Mouse (Mus musculus): Measurements from ENCODE around the gene Gm21985. TPM values are rescaled to one million over a fixed set of nuclear protein-coding genes. Genes with fewer than 3 reads are reported as not detected.
A peak's percentile ranks its signal among the peaks of the same experiment; 100 is the strongest.

The Gm21985 gene
- 0.74 and 2.5 TPM in 2 replicates for total RNA-seq (2014; fragmentation: Nextera tagmentation)
- total RNA-seq (2017): 1.6 TPM in 1 of 2 replicates, not detected in the other

DNA sequence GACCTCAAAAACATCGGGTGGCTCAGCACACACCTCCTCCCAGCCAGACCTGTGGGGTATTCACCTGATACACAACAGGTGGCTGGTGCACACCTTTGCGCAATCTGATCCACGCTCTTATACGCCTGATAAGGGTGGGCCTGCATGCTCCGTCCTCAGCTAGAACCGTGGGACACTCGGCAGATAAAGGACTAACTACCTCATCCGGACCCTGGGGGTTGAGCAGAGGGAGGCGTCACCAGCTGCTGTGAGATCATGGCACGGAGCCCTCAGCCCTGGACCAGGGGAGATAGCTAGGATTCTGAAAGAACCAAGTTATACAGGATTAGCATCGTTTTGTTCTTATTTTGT, at the start of gene Gm21985:
Gene Gm21985, plus strand, starts transcription at position 73 of the 351 bp plus-strand sequence.
- ATAC-seq (replicated peaks; ENCODE audit: low FRiP score, low TSS enrichment, poor library complexity, severe bottlenecking): peak; percentile 61

DNA sequence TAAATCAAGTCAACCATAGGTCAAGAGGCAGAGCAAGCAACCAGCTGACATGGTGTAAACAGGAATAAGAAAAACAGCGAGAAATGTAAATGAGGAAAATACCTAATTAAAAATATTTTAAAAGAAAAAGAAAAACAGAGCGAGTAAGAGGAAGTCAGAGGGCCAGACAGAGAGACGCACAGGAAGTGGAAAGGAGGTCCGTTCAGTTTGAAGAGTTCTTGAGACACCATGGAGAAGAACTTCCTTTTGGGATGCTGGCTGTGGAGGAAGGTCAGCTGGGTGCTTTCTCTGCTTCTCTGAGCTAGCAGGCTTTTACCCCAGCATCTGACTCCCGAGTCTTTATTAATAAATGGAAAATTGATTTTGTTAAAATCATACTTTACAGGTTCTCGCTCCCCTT, 48.5 kb upstream of the Gm21985 start:
- ATAC-seq (replicated peaks; ENCODE audit: low FRiP score, low TSS enrichment, poor library complexity, severe bottlenecking): no peak

DNA sequence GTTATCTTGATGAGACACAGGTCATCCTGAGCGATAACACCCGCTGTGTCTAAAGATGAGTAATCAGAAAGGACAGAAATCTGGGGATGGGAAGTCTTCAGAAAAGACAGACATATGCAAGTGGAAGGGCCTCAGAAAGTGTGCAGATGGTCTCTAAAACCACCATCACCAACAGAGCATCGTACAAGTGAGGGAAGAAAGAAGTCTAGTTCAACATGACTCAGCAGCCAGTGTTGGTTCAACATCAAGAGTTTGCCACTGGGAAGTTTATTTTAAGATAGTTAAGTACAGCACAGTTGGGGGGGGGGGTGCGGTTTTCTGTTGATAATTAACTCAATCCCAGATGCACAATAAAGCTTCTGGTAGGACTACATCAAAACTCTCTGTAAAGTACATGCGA, 45.2 kb upstream of the Gm21985 start:
- ATAC-seq (replicated peaks; ENCODE audit: low FRiP score, low TSS enrichment, poor library complexity, severe bottlenecking): no peak

DNA sequence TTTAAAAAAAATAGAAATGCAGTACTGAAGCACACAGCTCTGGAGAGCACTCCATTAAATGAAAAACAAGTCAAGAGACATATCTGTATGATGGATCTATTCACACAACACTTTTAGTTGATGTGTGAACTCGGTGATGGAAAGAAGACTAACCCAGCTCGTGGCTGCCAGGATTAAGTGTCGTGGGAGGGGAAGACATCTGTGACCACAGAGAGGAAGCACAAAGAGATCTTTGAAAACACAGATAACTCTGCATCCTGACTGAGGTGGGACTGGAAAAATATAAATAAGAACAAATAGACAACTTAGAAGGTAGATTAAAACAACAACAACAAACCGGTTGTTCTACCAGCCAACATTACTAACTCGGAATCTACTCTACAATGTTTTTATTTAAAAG, 43.5 kb upstream of the Gm21985 start:
- no peak for ATAC-seq (replicated peaks; ENCODE audit: low FRiP score, low TSS enrichment, poor library complexity, severe bottlenecking)

DNA sequence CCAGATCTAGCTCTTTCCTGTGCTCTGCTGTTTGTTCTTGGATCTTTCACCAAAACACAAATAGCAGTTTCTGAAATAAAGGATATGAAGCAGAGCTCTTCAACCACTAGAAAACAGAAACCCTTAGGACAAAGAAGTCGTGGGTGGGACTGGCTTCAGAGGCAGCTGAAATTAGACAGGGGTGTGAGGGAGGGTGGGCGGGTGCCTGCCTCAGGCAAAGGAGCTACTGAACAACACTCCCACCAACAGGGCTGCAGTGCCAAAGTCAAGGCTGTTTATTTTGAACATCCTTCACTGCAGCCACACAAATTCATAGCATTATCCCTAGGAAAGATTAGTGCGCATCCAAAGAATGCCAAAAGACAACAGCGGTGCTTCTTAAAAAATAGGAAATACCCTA, 41.8 kb upstream of the Gm21985 start:
- ATAC-seq (replicated peaks; ENCODE audit: low FRiP score, low TSS enrichment, poor library complexity, severe bottlenecking): no peak

DNA sequence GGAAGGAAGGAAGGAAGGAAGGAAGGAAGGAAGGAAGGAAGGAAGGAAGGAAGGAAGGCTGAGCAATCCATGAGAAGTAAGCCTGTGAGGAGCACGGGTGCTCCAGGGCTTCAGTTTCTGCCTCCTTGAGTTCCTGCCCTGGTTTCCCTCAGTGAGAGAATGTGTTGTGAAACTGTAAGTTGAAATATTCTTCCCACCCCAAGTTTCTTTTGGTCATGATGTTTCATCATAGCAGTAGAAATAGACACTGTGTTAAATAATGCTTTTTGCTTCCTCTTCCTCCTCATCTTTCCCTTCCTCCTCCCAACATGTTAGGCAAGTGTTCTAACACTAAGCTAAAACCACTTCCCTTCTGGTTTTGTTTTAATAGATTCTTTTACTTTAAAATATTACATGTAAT, 33.5 kb upstream of the Gm21985 start:
- no peak for ATAC-seq (replicated peaks; ENCODE audit: low FRiP score, low TSS enrichment, poor library complexity, severe bottlenecking)

DNA sequence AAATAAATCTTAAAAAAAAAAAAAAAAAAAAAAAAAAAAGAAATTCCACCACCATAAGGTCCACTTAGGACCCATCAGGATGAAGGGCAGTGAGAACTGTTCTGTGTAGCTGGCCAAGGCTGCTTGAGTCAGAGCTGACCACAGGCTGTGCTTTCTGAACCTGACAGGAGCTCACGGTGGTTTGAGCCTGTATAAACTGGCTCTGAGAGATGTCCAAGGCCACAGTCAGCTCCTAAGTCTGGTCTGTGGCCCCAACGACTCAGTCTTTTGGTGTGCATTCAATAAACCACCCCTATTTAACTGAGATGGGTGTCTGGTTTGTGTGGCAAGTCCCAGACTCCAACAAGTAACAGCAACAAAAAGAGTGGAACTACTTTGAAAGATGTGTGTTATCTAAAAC, 29.5 kb upstream of the Gm21985 start:
- no peak for ATAC-seq (replicated peaks; ENCODE audit: low FRiP score, low TSS enrichment, poor library complexity, severe bottlenecking)

DNA sequence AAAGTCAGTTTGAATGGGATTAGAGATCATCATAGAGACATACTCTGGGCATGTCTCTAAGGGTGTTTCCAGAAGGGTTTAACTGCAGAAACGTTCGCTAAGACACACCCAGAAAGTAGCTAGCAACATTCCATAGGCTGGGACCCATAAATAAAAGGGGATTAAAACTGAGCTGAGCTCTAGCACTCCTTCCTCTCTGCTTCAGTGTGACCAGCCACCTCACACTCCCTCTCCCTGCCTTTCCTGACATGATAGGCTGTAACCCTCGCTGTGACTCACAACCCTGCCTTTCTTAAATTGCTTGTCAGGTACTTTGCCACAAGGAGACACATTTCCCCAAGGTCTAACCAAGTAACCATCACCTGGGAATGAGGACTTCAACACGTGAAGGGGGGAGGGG, 28.1 kb upstream of the Gm21985 start:
- ATAC-seq (replicated peaks; ENCODE audit: low FRiP score, low TSS enrichment, poor library complexity, severe bottlenecking): no peak

DNA sequence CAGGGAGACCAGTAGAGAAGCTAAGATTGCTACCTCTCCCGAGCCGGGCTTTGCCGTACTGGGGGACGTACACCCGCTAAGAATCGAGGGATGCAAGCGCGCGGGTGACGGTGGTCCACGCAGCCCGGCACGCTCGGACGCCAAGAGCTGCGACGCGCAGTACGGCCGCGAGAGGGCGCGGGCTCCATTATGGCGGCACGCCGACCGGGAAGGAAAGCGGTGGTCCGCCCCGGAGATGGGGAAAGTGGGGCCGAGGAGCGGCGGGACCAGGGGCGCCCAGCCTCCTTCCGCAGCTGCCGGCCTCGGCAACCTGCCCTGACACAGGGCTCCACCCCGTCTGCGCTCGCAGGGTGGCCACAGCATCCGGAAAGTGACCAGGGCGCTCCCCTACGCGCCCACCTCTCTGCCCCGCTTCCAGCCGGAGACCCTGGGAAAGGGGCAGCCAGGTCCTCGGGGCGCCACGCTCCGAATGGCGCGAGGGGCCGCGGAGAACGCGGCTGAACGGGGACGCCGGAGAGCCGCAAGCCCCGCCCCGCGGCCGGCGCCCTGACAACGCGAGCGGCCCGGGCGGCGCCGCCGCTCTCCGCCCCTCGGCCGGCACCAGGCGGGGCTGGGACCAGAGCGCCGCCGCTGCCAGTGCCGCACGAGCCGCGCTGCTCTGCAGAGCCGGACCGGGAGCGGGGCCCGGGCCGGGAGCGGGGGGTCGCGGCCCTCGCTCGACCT, 26.7 kb upstream of the Gm21985 start, which contains the start of gene Lpcat4:
Gene Lpcat4, plus strand, starts transcription at position 257 of the 723 bp plus-strand sequence.
- peak; percentile 79 for ATAC-seq (replicated peaks; ENCODE audit: low FRiP score, low TSS enrichment, poor library complexity, severe bottlenecking)

DNA sequence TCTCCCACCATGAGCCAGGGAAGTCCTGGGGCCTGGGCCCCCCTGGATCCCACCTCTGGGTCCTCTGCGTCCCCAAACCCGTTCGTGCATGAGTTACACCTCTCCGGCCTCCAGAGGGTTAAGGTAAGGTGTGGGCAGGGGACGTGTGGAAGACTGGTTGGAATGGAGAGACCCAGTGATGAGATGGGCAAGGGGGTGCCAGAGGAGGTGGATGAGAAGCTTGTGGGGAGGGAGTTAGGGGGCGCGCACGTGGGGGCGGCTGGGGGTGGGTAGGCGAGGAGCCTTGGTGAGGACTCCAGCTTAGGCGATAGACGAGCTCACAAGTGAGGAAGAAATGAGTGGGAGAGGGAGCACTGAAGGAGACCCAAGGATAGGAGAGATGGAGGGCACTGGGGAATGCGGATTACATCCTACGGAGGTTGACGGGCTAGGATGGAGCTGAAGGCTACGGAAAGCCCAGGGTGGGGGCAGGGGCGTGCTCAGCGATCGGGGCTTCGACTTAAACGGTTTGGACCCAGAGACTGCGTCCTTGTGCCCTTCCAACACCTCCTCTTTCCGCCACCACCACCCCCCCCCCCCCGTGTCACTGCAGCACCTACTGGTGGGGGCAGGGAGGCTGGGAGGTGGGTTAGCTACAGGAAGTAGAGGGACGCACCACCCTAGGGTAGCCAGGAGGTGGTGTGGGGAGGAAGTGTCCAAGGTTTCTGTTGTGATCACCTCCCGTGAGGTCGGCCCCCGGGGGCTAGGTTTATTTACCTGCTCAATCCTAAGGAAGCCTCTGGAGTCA, 26.0 kb upstream of the Gm21985 start:
- peak; percentile 29 for ATAC-seq (replicated peaks; ENCODE audit: low FRiP score, low TSS enrichment, poor library complexity, severe bottlenecking)

DNA sequence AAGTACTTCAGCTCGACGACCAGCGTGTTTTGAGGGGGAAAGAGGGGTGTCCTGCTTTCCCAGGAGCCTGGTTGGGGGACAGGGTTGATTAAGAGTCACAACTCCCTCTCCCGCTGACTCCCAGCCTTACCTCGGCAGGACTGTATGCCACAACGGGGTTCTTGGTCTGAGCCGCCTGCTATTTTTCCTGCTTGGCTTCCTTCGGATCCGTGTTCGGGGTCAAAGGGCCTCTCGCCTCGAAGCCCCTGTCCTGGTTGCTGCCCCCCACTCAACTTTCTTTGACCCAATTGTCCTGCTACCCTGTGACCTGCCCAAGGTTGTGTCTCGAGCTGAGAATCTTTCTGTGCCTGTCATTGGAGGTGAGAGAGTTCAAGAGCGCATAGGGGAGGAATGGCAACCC, 24.3 kb upstream of the Gm21985 start:
- ATAC-seq (replicated peaks; ENCODE audit: low FRiP score, low TSS enrichment, poor library complexity, severe bottlenecking): no peak

DNA sequence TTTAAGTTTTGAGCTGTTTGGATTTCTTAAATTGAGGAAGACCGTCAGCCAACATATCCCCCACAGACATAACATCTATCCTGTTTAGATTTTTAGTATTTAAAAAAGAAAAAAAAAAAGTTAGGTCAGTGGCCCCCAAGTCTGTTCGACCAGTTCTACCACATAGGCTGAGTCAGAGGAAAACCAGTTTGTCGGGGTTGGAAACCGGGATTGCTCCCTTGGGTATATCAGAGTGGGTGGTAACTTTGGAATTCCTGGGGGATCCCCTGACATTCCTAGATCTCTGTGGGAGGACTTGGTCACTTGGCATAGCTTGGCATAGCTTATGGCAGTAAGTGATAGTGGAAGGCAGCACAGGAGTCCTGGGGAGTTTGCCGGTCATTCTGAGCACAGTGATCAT, 20.8 kb upstream of the Gm21985 start:
- ATAC-seq (replicated peaks; ENCODE audit: low FRiP score, low TSS enrichment, poor library complexity, severe bottlenecking): no peak

DNA sequence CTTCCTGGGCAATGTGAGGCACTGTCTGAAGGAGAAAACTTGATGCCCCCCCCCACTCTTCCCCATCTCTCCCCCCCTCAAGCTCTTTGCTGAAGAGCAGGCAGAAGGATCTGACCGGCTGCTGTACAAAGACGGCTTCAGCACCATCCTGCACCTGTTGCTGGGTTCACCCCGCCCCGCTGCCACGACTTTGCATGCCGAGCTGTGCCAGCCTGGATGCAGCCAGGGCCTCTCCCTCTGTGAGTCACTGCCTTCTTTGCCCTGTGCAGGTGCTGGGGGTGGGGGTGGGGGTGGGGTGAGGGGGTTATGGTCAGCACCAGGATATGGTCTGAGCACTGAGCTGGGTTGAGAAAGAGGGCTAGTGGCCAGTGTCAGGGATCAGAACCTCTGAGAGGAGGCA, 19.9 kb upstream of the Gm21985 start:
- no peak for ATAC-seq (replicated peaks; ENCODE audit: low FRiP score, low TSS enrichment, poor library complexity, severe bottlenecking)

DNA sequence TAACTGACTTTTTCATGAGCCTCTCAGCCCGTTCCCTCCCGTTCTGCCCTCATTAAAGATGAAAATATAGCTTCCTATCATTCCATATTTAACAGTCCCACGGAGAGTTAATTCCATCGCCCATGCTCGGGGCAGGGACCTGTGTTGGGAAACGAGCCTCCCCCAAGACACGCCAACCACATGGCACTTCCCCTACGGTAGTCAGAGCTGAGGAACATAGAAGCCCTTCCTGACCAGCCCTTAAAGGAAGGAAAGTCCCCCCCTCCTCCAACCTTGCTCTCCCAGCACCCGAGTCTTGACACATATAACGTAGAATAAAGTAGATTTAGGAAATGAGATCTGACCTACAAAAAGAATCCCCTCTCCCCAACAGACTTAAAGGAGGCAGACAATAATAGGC, 18.8 kb upstream of the Gm21985 start:
- no peak for ATAC-seq (replicated peaks; ENCODE audit: low FRiP score, low TSS enrichment, poor library complexity, severe bottlenecking)

DNA sequence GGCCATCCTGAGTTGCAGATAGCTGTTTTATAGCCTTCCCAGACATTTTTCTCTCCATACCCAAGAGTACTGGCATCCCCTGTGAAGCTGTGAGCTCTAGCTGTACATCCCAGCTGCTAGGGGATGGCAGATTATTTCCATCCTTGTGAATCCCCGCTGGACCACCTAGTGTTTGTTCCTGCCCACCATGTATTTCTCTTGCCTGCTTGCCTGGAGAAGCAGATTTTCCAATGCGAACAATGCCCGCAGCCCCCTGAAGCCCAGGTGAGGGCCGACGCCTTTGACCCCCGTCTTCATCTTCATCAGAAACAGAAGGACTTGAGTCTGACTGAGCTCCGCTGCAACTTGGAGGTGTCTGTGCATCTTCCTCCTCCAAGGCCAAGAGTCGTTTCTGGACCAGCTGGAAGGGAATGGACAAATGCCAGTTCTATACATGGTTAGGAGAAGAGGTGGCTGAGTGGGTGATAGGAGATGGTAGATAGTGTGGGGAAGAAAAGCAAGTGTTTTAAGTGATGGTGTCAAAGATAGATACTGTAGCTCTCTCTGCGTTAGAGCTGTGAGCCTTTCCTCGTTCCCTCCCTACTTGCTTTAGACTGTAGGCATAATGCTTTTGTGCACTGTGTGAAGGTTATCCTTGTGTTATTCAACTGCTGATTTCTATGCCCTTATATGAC, 16.2 kb upstream of the Gm21985 start:
- no peak for ATAC-seq (replicated peaks; ENCODE audit: low FRiP score, low TSS enrichment, poor library complexity, severe bottlenecking)

DNA sequence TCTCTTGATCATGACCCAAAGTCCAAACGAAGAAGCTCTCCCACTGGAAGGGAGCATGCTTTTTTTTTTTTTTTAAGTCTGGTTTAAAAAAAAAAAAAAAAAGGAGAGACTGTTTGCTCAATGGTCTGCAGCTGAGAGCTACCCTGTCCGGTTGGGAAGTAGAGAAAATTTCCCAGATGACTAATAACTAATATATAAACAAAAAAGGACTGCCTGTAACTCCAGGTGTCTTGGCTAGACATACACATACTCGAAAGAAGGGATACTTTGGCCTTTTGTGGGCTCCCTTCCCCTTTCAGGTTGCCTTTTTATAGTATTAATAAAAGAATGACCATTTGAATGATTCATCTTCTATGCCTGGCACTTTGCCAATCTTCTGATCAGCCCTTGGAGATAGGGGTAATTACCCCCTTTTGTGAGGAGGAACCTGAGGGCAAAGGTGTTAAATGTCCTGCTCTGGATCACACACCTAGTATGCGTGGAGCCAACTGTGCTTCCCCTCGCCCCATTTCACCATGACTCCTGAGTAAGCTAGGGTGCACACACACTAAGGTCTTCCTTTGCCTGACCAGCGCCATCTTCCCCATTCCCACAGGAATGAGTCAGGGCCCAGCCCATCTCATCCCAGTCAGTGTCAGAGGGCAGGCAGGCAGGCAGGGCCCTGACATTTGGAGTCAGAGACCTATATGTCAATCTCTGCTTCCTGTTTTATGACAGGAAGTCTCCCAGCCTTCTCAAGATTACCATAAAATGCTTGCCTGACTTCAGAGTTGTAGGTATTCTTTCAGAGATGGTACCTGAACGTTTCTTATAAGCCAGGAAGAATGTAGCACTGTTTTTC, 11.2 kb upstream of the Gm21985 start:
- ATAC-seq (replicated peaks; ENCODE audit: low FRiP score, low TSS enrichment, poor library complexity, severe bottlenecking): no peak

DNA sequence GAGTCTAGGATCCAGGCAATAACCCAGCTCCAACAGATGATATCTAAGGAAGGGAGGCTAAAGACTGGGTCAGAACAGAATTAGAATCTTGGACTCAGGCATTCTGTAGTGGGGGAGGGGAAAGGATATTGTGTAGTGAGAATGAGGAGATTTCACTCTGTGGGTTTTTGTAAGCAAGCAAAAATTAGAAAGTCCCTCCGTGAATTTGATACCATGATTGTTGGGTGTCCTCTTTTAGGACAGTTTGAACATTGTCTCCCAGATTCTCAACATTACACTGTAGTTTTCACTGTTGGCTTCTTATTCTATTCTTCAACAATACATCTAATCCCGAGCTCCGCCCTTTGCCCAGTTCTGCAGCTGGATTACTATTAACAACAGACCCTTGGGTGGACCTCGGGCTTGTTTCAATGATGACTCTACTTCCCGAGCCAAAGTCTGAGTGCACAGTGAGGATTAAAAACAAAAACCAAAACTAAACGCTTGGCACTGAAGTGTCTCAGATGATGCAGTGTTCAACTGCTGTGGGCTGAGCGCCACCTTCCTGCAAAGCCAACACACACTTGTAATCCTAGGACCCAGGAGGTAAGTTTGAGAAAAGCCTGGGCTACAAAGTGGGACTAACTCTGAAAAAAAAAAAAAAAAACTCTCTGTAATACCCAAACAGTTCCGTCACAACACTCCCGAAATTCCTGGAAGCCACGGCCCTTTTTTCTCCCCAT, 6.7 kb upstream of the Gm21985 start, which contains the start of gene Nutm1:
Gene Nutm1, minus strand, starts transcription at position 51 of the 722 bp plus-strand sequence.
- ATAC-seq (replicated peaks; ENCODE audit: low FRiP score, low TSS enrichment, poor library complexity, severe bottlenecking): no peak

DNA sequence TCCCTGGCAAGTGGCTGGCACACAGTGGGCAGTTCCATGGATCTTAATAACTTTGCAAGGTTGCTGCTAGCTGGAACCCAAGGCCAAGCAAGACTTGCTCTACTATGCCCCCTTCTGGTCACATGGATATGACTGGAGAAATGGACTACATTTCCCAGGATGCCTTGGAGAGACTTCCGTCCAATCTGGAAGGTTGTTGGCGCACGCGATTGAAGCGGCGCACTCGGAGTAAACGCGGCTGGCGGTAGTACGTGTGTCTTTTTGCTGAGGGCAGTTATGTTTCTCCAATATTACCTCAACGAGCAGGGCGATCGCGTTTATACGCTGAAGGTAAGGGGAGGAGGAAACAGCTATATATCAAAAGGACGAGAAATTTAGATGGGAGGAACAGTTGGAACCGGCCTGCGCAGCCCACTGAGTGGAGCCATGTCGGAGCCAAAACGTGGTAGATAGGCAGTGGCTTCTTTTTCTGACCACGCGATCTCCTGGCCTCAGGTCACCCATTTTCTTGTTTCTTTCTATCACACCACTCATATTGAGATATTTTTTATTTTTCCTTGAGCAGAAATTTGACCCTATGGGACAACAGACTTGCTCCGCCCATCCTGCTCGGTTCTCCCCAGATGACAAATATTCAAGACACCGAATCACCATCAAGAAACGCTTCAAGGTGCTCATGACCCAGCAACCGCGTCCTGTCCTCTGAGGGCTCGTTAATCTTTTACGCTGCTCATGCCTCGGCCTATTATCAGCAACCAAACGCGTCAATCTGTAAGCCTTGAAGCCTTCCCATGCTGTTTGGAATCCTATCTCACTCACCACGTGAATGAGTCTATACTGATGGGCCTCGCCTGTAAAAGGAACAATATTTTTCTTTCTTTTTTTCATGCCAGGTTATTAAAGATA, 4.1 kb upstream of the Gm21985 start, which contains the start of gene Nop10:
Gene Nop10, plus strand, starts transcription at position 179 of the 906 bp plus-strand sequence.
- peak; percentile 55 for ATAC-seq (replicated peaks; ENCODE audit: low FRiP score, low TSS enrichment, poor library complexity, severe bottlenecking)

Data from megakaryocyte-erythroid progenitor cell, adult 5-6 weeks (primary cell).